10 mouse cellular contexts compared by ENCODE assay signal in the genomic region with DNA sequence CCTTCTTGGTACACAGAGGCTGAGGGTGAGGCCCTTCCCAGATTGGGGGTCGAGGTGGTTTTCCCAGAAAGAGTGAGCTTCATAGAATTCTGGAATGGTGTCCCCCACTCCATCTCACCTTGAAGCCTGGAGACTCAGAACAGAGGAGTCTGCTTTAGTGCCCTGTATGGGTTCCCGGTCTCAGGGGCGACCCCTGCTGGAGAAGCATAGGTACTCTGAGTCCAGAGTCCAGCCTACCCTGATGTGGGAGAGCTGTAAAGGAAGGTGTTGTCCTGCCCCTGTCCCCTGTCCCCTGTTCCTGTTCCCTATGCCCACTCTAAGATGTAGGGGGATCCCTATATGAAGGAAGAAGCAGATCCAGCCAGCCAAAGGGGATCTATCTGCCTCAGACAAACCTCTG.
DNase-seq lines count a peak whose midpoint lies in the region; ATAC-seq and TF ChIP-seq lines count a peak whose summit lies in the region.
"Had no signal": no experiment of that assay in that cellular context is flagged by ENCODE, and none has a peak within 500 bp of the region (broad histone marks: within the 10 kb centered on the region; RNA-seq: fewer than 3 reads in every experiment).

No protein-coding gene starts in this region.

- no peak for TF ChIP-seq POLR2A in bone marrow, adult 2 months (IDR thresholded peaks at IDR 0.05; ENCODE audit: borderline replicate concordance, control insufficient read depth, low read depth, low read length)

- no peaks in the 10 kb centered on the region for H3K4me1 ChIP-seq in heart, embryonic 12.5 days (replicated peaks)
- peaks cover 8% of the 10 kb centered on the region for H3K4me1 ChIP-seq in E14TG2a.4 (replicated peaks; ENCODE audit: low read depth, low read length)
- H3K4me1 ChIP-seq in bone marrow, adult 2 months (ENCODE audit: control insufficient read depth, insufficient read depth, low read length): no peaks in the 10 kb centered on the region
- peaks cover 22% of the 10 kb centered on the region for H3K4me1 ChIP-seq in limb, embryonic 10.5 days
- H3K4me1 ChIP-seq: embryonic facial prominence, embryonic 13.5 days; lung, embryonic 15.5 days had no signal

- no peak for ATAC-seq in heart, embryonic 12.5 days (ENCODE audit: insufficient number of reproducible peaks, low FRiP score)

- no peaks in the 10 kb centered on the region for H3K36me3 ChIP-seq in heart, embryonic 12.5 days
- H3K36me3 ChIP-seq in E14TG2a.4 (ENCODE audit: insufficient read depth, low read length): no peaks in the 10 kb centered on the region
- no peaks in the 10 kb centered on the region for H3K36me3 ChIP-seq in limb, embryonic 10.5 days
- H3K36me3 ChIP-seq: embryonic facial prominence, embryonic 13.5 days; lung, embryonic 15.5 days had no signal

- H3K4me3 ChIP-seq in heart, embryonic 12.5 days: no peak overlapping the region
- no peak overlapping the region for H3K4me3 ChIP-seq in E14TG2a.4 (replicated peaks; ENCODE audit: low read length)
- H3K4me3 ChIP-seq in bone marrow, adult 2 months (replicated peaks; ENCODE audit: control insufficient read depth, low read depth, low read length): no peak overlapping the region
- H3K4me3 ChIP-seq in limb, embryonic 10.5 days: no peak overlapping the region
- H3K4me3 ChIP-seq: embryonic facial prominence, embryonic 13.5 days; lung, embryonic 15.5 days had no signal

- no peaks in the 10 kb centered on the region for H3K9me3 ChIP-seq in heart, embryonic 12.5 days (replicated peaks)
- H3K9me3 ChIP-seq in E14TG2a.4 (ENCODE audit: low read length): no peaks in the 10 kb centered on the region
- no peaks in the 10 kb centered on the region for H3K9me3 ChIP-seq in limb, embryonic 10.5 days (replicated peaks)
- H3K9me3 ChIP-seq: embryonic facial prominence, embryonic 13.5 days; lung, embryonic 15.5 days had no signal

- H3K4me2 ChIP-seq in heart, embryonic 12.5 days: no peak overlapping the region
- H3K4me2 ChIP-seq: embryonic facial prominence, embryonic 13.5 days; lung, embryonic 15.5 days had no signal

- intact Hi-C loops in gastrocnemius, postnatal 14 days (cut with DNase I; ENCODE audit: low total_unique reads): loop anchor here (5.0 kb wide), 1 partner anchor 113 kb away; no protein-coding TSS in a partner anchor

- DNase-seq in heart, adult 8-10 months (ENCODE audit: low spot score): peak; percentile 40
- peak; percentile 72 for DNase-seq in gastrocnemius, postnatal 14 days
- peak; percentile 74 for DNase-seq in limb, embryonic 10.5 days (ENCODE audit: low spot score)
- peak; percentile 36 to 44 for DNase-seq in natural killer cell, adult 2 months (ENCODE audit: low spot score in 2 of 2)
- DNase-seq in thymus, postnatal 36 days: peak; percentile 32 to 39

- WGBS in heart, embryonic 12.5 days: 11% methylated on average over 3 of the region's 3 CpGs
- WGBS in bone marrow, adult 2 months: 4% methylated on average over 3 of the region's 3 CpGs
- WGBS in limb, embryonic 10.5 days: 7% methylated on average over 3 of the region's 3 CpGs

- peak; percentile 76 for TF ChIP-seq CTCF in E14TG2a.4 (conservative IDR thresholded peaks at IDR 0.05; ENCODE audit: low read length)
- peak; percentile 73 for TF ChIP-seq CTCF in bone marrow, adult 2 months (IDR thresholded peaks at IDR 0.05; ENCODE audit: control insufficient read depth, insufficient read depth, low read length)

- H3K27me3 ChIP-seq in heart, embryonic 12.5 days (replicated peaks): no peaks in the 10 kb centered on the region
- no peaks in the 10 kb centered on the region for H3K27me3 ChIP-seq in E14TG2a.4 (ENCODE audit: insufficient read depth, low read length)
- H3K27me3 ChIP-seq in limb, embryonic 10.5 days (ENCODE audit: low read depth, poor library complexity, severe bottlenecking): no peaks in the 10 kb centered on the region
- H3K27me3 ChIP-seq: embryonic facial prominence, embryonic 13.5 days; lung, embryonic 15.5 days had no signal

- H3K9ac ChIP-seq in heart, embryonic 12.5 days: no peak overlapping the region
- H3K9ac ChIP-seq: embryonic facial prominence, embryonic 13.5 days; lung, embryonic 15.5 days had no signal

- H3K27ac ChIP-seq in heart, embryonic 12.5 days (ENCODE audit: poor library complexity, severe bottlenecking): no peak overlapping the region
- H3K27ac ChIP-seq in bone marrow, adult 2 months (ENCODE audit: control insufficient read depth, insufficient read depth, low read depth, low read length, poor library complexity): no peak overlapping the region
- H3K27ac ChIP-seq in limb, embryonic 10.5 days: 0 out of 2 replicates have a peak overlapping the region, but pooled peaks have one; percentile 4
- H3K27ac ChIP-seq: embryonic facial prominence, embryonic 13.5 days; lung, embryonic 15.5 days had no signal
